Mouse (Mus musculus) erythroblast, embryonic 14.5 days (primary cell): ENCODE measurements around the gene Tmco5.

Source experiments
- GATA1 ChIP-seq: IDR thresholded peaks from 2 replicates; pipeline ENCODE4 v1.6.1; 2012; ENCODE audit warnings: low read length, inconsistent platforms, mixed read lengths
- TAL1 ChIP-seq: IDR thresholded peaks from 3 replicates; pipeline ENCODE4 v1.6.1; 2012; ENCODE audit warnings: low read length, inconsistent platforms, mixed read lengths

GRCm38 (mm10) chr2:116876955-116877615 is 1.4 kb upstream of the Tmco5 start:
- no peak for TF ChIP-seq TAL1
- TF ChIP-seq GATA1, result no peak
